Mouse (Mus musculus): ENCODE data around the gene Hoxb8. TPM values are rescaled to one million over a fixed set of nuclear protein-coding genes. Genes with fewer than 3 reads are reported as not detected.

Hoxb8 gene
- polyA plus RNA-seq, 1 experiment, result 0.05 TPM

DNA sequence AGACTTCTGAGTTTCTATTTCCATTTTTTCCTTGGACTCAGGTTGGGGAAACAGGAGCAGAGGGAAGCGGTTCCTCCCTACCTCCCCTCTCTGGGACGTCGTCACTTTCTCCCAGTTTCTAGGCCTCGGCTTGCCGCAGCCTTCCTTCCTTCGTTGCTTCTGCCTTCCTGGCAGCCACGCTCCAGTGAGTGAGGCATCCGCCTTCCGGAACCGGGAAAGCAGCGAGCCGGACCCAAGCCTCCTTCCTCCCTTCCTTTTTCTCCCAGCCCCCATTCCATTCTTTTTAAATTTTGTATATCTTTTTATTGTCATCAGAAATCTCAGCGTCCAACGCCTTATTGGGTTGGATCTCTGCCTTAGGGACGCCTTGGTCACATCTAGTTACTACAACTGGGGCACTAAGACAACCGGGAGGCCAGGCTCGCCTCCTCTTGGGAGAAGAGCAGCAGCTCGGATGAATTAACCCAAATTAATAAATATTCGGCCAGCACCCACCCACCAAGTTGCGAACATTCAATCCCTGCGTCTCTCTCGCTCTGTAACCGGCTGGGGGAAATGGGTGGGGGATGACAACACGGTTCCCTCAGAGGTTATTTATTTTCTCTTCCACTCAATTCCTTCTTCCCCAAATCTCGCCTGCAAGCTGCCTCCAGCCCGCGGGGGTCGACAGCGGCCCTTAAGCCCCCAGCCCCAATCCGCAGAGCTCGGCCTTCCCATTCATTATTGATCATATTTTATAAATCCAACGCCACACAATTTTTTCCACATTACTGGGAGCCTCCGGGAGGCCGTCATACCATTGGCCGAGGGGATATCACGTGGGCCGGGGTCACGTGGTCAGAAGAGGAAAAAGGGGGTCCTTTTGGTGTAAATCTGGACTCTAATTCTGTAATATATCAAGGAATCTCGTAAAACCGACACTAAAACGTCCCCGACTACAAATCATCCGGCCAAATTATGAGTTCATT, 4.3 kb downstream of the Hoxb8 start, which contains the start of gene Hoxb7:
Gene Hoxb7 (plus strand): TSS at position 853 of the 968 bp plus-strand sequence.
- Histone ChIP-seq H3K79me2 (ENCODE audit: control insufficient read depth, insufficient read depth) (no peaks in the 10 kb centered on the region), H3K4me3 (no peak within 1 kb of the TSS), H3ac (ENCODE audit: control insufficient read depth, insufficient read length) (no peak within 1 kb of the TSS), H3K4me2 (ENCODE audit: low read depth) (no peak within 1 kb of the TSS), H3K27me3 (ENCODE audit: control insufficient read depth, insufficient read depth, insufficient read length) (peaks cover 93% of the 10 kb centered on the region), H3K36me3 (ENCODE audit: control insufficient read depth, insufficient read depth) (no peaks in the 10 kb centered on the region)
- no peak for TF ChIP-seq POLR2AphosphoS2 (IDR thresholded peaks at IDR 0.05; ENCODE audit: insufficient read length, low read depth)
- TF ChIP-seq CEBPB (IDR thresholded peaks at IDR 0.05; ENCODE audit: insufficient read depth, poor library complexity, severe bottlenecking), result no peak
- TF ChIP-seq USF1 (IDR thresholded peaks at IDR 0.05; ENCODE audit: low read depth), result peak; percentile 58

DNA sequence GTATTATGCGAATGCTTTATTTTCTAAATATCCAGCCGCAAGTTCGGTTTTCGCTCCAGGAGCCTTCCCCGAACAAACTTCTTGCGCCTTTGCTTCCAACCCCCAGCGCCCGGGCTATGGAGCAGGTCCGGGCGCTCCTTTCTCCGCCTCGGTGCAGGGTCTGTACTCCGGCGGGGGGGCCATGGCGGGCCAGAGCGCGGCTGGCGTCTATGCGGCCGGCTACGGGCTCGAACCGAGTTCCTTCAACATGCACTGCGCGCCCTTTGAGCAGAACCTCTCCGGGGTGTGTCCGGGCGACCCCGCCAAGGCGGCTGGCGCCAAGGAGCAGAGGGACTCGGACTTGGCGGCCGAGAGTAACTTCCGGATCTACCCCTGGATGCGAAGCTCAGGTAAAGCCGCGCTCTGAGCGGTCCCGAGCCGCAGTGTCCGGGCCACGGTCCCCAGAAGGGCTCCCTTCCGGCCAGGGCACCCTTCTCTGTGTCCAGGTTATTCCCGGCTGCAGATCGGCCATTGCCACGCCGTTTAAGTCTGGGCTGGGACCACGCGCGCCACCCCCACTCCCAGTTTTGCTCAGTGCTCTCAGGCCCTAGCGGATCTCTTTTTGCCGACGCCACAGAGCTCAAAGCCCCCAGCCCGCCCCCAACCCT, 5.2 kb downstream of the Hoxb8 start:
- no peak overlapping the region for H3ac ChIP-seq (ENCODE audit: control insufficient read depth, insufficient read length)
- peaks cover 89% of the 10 kb centered on the region for H3K27me3 ChIP-seq (ENCODE audit: control insufficient read depth, insufficient read depth, insufficient read length)
- H3K4me2 ChIP-seq (ENCODE audit: low read depth), result no peak overlapping the region
- no peaks in the 10 kb centered on the region for H3K36me3 ChIP-seq (ENCODE audit: control insufficient read depth, insufficient read depth)
- no peak overlapping the region for H3K4me3 ChIP-seq
- TF ChIP-seq USF1 (IDR thresholded peaks at IDR 0.05; ENCODE audit: low read depth), result no peak
- no peak for TF ChIP-seq POLR2A (IDR thresholded peaks at IDR 0.05; ENCODE audit: insufficient read length, low read depth)
- no peak for TF ChIP-seq POLR2AphosphoS2 (IDR thresholded peaks at IDR 0.05; ENCODE audit: insufficient read length, low read depth)
- no peak for TF ChIP-seq MYOG (IDR thresholded peaks at IDR 0.05; ENCODE audit: control insufficient read depth in 1 of 3, insufficient read depth in 1 of 3, insufficient read length in 2 of 3, low read depth in 2 of 3)
- TF ChIP-seq E2F4 (IDR thresholded peaks at IDR 0.05; ENCODE audit: insufficient read depth), result no peak
- TF ChIP-seq TCF12 (IDR thresholded peaks at IDR 0.05; ENCODE audit: insufficient read depth, poor library complexity, severe bottlenecking), result no peak
- no peak for TF ChIP-seq REST (IDR thresholded peaks at IDR 0.05; ENCODE audit: insufficient read depth, insufficient read length)
- no peak for TF ChIP-seq TCF3 (IDR thresholded peaks at IDR 0.05; ENCODE audit: insufficient read length, low read depth)
- no peak for TF ChIP-seq MYOD1 (IDR thresholded peaks at IDR 0.05; ENCODE audit: control insufficient read depth in 1 of 3, insufficient read length in 2 of 3, low read depth in 2 of 3)
- no peak for TF ChIP-seq CEBPB (IDR thresholded peaks at IDR 0.05; ENCODE audit: insufficient read depth, poor library complexity, severe bottlenecking)
- H3K79me2 ChIP-seq (ENCODE audit: control insufficient read depth, insufficient read depth), result no peaks in the 10 kb centered on the region

DNA sequence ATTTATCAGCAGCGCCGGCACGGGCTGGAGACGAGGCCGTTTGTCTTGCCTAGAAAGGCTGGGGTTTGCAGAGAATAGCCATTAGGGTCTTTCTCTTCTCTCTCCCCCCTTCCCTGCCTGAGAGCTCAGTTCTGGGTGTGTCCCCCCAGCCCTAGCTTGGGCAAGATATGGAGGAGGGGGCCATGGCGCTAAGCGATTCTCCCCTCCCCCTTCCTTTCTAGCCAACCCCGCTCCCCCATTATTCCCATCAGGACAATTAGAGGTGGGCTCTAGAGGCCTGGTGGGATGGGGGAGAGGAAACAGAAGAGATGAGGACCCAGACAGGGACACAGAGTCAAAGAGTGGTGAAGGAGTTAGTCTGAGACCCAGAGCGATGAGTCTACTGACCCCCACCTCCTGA, 5.7 kb downstream of the Hoxb8 start:
- Histone ChIP-seq H3K27me3 (ENCODE audit: control insufficient read depth, insufficient read depth, insufficient read length) (peaks cover 87% of the 10 kb centered on the region), H3K36me3 (ENCODE audit: control insufficient read depth, insufficient read depth) (no peaks in the 10 kb centered on the region), H3K4me3 (no peak overlapping the region), H3ac (ENCODE audit: control insufficient read depth, insufficient read length) (no peak overlapping the region), H3K4me2 (ENCODE audit: low read depth) (no peak overlapping the region), H3K79me2 (ENCODE audit: control insufficient read depth, insufficient read depth) (no peaks in the 10 kb centered on the region)
- no peak for TF ChIP-seq MAX (IDR thresholded peaks at IDR 0.05; ENCODE audit: low read depth)

- no peaks in the 10 kb centered on the region for H3K36me3 ChIP-seq (ENCODE audit: control insufficient read depth, insufficient read depth)
- no peak overlapping the region for H3K4me3 ChIP-seq
- TF ChIP-seq CEBPB (IDR thresholded peaks at IDR 0.05; ENCODE audit: insufficient read depth, poor library complexity, severe bottlenecking) (no peak), USF1 (IDR thresholded peaks at IDR 0.05; ENCODE audit: low read depth) (no peak), REST (IDR thresholded peaks at IDR 0.05; ENCODE audit: insufficient read depth, insufficient read length) (no peak)
- H3K27me3 ChIP-seq (ENCODE audit: control insufficient read depth, insufficient read depth, insufficient read length), result peaks cover 86% of the 10 kb centered on the region
- H3ac ChIP-seq (ENCODE audit: control insufficient read depth, insufficient read length), result no peak overlapping the region
- no peaks in the 10 kb centered on the region for H3K79me2 ChIP-seq (ENCODE audit: control insufficient read depth, insufficient read depth)
- H3K4me2 ChIP-seq (ENCODE audit: low read depth), result no peak overlapping the region
These were observed 6.9 kb downstream of the Hoxb8 start for GRCm38 (mm10) chr11:96288455-96289221.

DNA sequence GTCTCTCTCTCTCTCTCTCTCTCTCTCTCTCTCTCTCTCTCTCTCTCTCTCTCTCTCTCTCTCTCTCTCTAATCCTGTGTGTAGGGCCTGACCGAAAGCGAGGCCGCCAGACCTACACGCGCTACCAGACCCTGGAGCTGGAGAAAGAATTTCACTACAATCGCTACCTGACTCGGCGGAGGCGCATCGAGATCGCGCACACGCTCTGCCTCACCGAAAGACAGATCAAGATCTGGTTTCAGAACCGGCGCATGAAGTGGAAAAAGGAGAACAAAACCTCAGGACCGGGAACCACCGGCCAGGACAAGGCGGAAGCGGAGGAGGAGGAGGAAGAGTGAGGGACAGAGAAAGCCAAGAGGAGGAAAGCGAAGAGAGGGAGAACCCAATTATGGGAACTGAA, 7.6 kb downstream of the Hoxb8 start:
- Histone ChIP-seq H3K36me3 (ENCODE audit: control insufficient read depth, insufficient read depth) (no peaks in the 10 kb centered on the region), H3K4me2 (ENCODE audit: low read depth) (no peak overlapping the region), H3K4me3 (no peak overlapping the region), H3ac (ENCODE audit: control insufficient read depth, insufficient read length) (no peak overlapping the region), H3K27me3 (ENCODE audit: control insufficient read depth, insufficient read depth, insufficient read length) (peaks cover 83% of the 10 kb centered on the region), H3K79me2 (ENCODE audit: control insufficient read depth, insufficient read depth) (no peaks in the 10 kb centered on the region)
- TF ChIP-seq CEBPB (IDR thresholded peaks at IDR 0.05; ENCODE audit: insufficient read depth, poor library complexity, severe bottlenecking) (no peak), MYOD1 (IDR thresholded peaks at IDR 0.05; ENCODE audit: control insufficient read depth in 1 of 3, insufficient read length in 2 of 3, low read depth in 2 of 3) (no peak), MAX (IDR thresholded peaks at IDR 0.05; ENCODE audit: low read depth) (no peak), TCF3 (IDR thresholded peaks at IDR 0.05; ENCODE audit: insufficient read length, low read depth) (no peak), POLR2A (IDR thresholded peaks at IDR 0.05; ENCODE audit: insufficient read length, low read depth) (no peak)
